Mouse (Mus musculus) frontal cortex, postnatal 36 days (tissue): ENCODE data around the gene Vmn1r155.
"Not testable (repeated sequence)": the region's sequence is repeated elsewhere in the genome, so short reads cannot be mapped to it uniquely, and the experiment has no call there.

Experiments used
- DNase-seq, 2 experiments: peaks; one replicate each; pipeline ENCODE4 v3.0.0; 2022; ENCODE audit warnings: low spot score in 2 of 2

The Vmn1r155 gene

DNA sequence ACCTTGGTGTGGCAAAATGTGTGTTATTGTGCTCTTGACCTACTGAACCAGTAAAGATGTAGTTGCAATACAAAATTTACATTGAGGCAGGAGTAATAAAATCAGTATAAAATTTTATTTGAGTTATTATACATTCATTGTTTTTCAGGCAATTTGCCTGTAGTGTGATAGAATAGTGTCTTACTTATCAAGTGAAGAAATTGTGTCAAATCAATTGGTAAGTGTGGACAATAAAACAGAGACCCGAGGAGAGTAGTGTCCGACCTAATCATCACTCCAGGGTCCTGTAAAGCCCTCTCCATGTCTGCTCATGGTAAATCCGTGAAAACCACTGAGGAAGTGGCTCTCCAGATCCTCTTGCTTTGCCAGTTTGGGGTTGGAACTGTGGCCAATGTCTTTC lies at the start of gene Vmn1r155:
Vmn1r155 (plus strand) TSS at position 301 of the 400 bp plus-strand sequence.
- not testable (repeated sequence) for DNase-seq

DNA sequence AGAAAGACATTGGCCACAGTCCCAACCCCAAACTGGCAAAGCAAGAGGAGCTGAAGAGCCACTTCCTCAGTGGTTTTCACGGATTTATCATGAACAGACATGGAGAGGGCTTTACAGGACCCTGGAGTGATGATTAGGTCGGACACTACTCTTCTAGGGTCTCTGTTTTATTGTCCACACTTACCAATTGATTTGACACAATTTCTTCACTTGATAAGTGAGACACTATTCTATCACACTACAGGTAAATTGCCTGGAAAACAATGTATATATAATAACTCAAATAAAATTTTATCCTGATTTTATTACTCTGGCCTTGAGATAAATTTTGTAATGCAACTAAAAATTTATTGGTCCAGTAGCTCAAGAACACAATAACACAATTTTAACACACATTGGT lies 34.4 kb downstream of the Vmn1r155 start, which contains the start of gene Gm8693:
Gm8693 (minus strand) TSS at position 101 of the 400 bp plus-strand sequence.
- DNase-seq: not testable (repeated sequence)
